Mouse (Mus musculus): ENCODE results near the gene Asb9.

Gene Asb9

GRCm38 (mm10) chrX:164505709-164506498 lies at the start of gene Asb9:
Gene Asb9, plus strand, starts transcription at chrX:164506327.
- no peak for DNase-seq (ENCODE audit: low spot score)

- no peak for DNase-seq (ENCODE audit: low spot score)
Measured at GRCm38 (mm10) chrX:164459205-164459878, 46.8 kb upstream of the Asb9 start.

GRCm38 (mm10) chrX:164502258-164502657 lies 3.9 kb upstream of the Asb9 start:
- DNase-seq (ENCODE audit: low spot score), result no peak

GRCm38 (mm10) chrX:164507068-164507467 lies 941 bp downstream of the Asb9 start:
- no peak for DNase-seq (ENCODE audit: low spot score)

- DNase-seq (ENCODE audit: low spot score), result no peak
Measured at GRCm38 (mm10) chrX:164508728-164509127, 2.6 kb downstream of the Asb9 start.

GRCm38 (mm10) chrX:164522138-164522537 lies 16.0 kb downstream of the Asb9 start:
- no peak for DNase-seq (ENCODE audit: low spot score)

GRCm38 (mm10) chrX:164526566-164526965 lies 20.4 kb downstream of the Asb9 start:
- no peak for DNase-seq (ENCODE audit: low spot score)

- no peak for DNase-seq (ENCODE audit: low spot score)
Measured at GRCm38 (mm10) chrX:164541436-164542317, 35.5 kb downstream of the Asb9 start.

GRCm38 (mm10) chrX:164570195-164570594 lies 64.1 kb downstream of the Asb9 start:
- no peak for DNase-seq (ENCODE audit: low spot score)

GRCm38 (mm10) chrX:164576967-164577366 lies 70.8 kb downstream of the Asb9 start:
- DNase-seq (ENCODE audit: low spot score), result no peak
